Mouse (Mus musculus) ES-E14 (cell line): ENCODE measurements around the gene Pkd2l1.

Experiments
- CHD2 ChIP-seq: IDR thresholded peaks from 2 replicates; pipeline ENCODE4 v1.6.1; 2014; ENCODE audit warnings: mild to moderate bottlenecking, low read depth, low read length, inconsistent platforms
- HCFC1 ChIP-seq: IDR thresholded peaks from 2 replicates; pipeline ENCODE4 v1.6.1; 2012; ENCODE audit warnings: low read length, inconsistent platforms, borderline replicate concordance; ENCODE audit not compliant: insufficient read depth
- ZC3H11A ChIP-seq: IDR thresholded peaks from 2 replicates; pipeline ENCODE4 v1.6.1; 2012; ENCODE audit warnings: low read depth, mild to moderate bottlenecking, inconsistent platforms, low read length, borderline replicate concordance

DNA sequence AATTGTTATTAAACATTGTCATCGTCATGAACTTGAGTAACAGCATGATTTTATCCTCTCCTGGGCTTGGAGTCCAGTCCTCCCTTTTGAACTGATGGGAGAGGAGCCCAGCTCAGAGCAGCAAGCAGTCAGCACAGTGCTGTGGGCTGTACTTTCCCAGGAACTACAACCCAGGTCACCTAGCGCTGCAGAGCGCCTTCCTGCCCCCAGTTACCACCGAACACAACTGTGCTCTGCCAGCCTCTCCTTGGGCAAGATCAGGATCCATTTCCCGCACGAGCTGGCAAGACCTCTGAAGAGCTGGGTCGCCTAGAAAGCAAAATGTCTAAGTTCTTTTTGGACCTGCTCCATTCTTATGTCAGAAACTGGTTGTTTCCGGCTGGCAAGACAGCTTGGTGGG, 17.4 kb downstream of the Pkd2l1 start:
- TF ChIP-seq ZC3H11A (no peak), HCFC1 (no peak), CHD2 (no peak)
